Mouse (Mus musculus) kidney, adult 2 months (tissue): ENCODE measurements around the gene Ift22.

Experiments
- CTCF ChIP-seq: fragments of 200-500 bp; conservative IDR thresholded peaks from 2 replicates; pipeline ENCODE4 v1.5.1; 2011; ENCODE audit warnings: low read depth, mild to moderate bottlenecking, control low read depth, low read length, moderate library complexity, mixed read lengths; ENCODE audit not compliant: insufficient read depth, insufficient read length
- POLR2A ChIP-seq: fragments of 200-500 bp; IDR thresholded peaks from one replicate; pipeline ENCODE4 v1.6.1; 2011; ENCODE audit warnings: low read depth, low read length, control low read depth

DNA sequence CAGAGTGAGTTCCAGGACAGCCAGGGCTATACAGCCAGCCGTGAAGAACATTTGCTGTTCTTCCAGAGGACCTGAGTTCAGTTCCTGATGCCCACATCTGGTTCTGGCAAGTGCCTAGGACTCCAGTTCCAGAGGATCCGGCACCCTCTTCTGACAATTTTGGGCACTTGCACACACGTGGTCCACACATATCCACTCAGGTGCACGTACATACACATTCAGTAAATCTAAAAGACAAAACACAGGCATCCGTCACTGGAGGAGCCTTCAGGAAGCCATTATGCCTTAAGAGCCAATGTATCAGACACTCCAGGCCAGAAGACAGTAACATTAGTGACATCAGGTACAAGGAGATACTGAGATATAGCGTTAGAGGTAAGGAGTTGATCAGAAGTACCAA lies 42.6 kb downstream of the Ift22 start:
- TF ChIP-seq CTCF (no peak), POLR2A (no peak)
